Mouse (Mus musculus) erythroblast, embryonic 14.5 days (primary cell): ENCODE data around the gene 2300002M23Rik.

Source experiments
- GATA1 ChIP-seq: IDR thresholded peaks from 2 replicates; pipeline ENCODE4 v1.6.1; 2012; ENCODE audit warnings: low read length, inconsistent platforms, mixed read lengths
- TAL1 ChIP-seq: IDR thresholded peaks from 3 replicates; pipeline ENCODE4 v1.6.1; 2012; ENCODE audit warnings: low read length, inconsistent platforms, mixed read lengths

GRCm38 (mm10) chr17:35532360-35532759, 34.9 kb upstream of the 2300002M23Rik start:
- TF ChIP-seq GATA1: no peak
- TF ChIP-seq TAL1: no peak
